Mouse (Mus musculus) stomach, embryonic 16.5 days (tissue): ENCODE results near the gene Smarcd3. TPM values are rescaled to one million over a fixed set of nuclear protein-coding genes. Genes with fewer than 3 reads are reported as not detected.
A peak's percentile ranks its signal among the peaks of the same experiment; 100 is the strongest.

ENCODE experiments used
- ATAC-seq: fragments of 200-750 bp; cut with Nextera tagmentation; 2 replicates; pipeline ENCODE4 v1.8.0; 2017; ENCODE audit warnings: moderate number of reproducible peaks, moderate TSS enrichment; ENCODE audit not compliant: insufficient read depth, low FRiP score
- H3K27ac ChIP-seq: fragments of 300-500 bp; sonication (generic); 2 replicates; pipeline ENCODE4 v1.5.1; 2014; ENCODE audit warnings: low read length
- H3K27me3 ChIP-seq: fragments of 300-500 bp; sonication (generic); 2 replicates; pipeline ENCODE4 v1.6.1; 2014; ENCODE audit warnings: low read length, control low read depth, mixed read lengths; ENCODE audit not compliant: control insufficient read depth, insufficient read depth
- H3K36me3 ChIP-seq: fragments of 300-500 bp; sonication (generic); 2 replicates; pipeline ENCODE4 v1.6.1; 2014; ENCODE audit warnings: low read length; ENCODE audit not compliant: control insufficient read depth, insufficient read depth
- H3K4me1 ChIP-seq: fragments of 300-500 bp; sonication (generic); 2 replicates; pipeline ENCODE4 v1.6.1; 2014; ENCODE audit warnings: low read length, control low read depth, mixed read lengths; ENCODE audit not compliant: control insufficient read depth, insufficient read depth
- H3K4me2 ChIP-seq: fragments of 300-500 bp; sonication (generic); 2 replicates; pipeline ENCODE4 v1.6.1; 2014; ENCODE audit warnings: low read depth, low read length, mixed read lengths
- H3K4me3 ChIP-seq: fragments of 300-500 bp; sonication (generic); replicated peaks from 2 replicates; pipeline ENCODE4 v1.5.1; 2014; ENCODE audit warnings: mild to moderate bottlenecking, low read length
- H3K9ac ChIP-seq: fragments of 300-500 bp; sonication (generic); 2 replicates; pipeline ENCODE4 v1.6.1; 2014; ENCODE audit warnings: low read length
- H3K9me3 ChIP-seq: fragments of 300-500 bp; sonication (generic); replicated peaks from 2 replicates; pipeline ENCODE4 v1.6.1; 2016; ENCODE audit warnings: low read length, control low read depth; ENCODE audit not compliant: control insufficient read depth
- WGBS: fragments of 180-500 bp; shearing (Covaris S2); extraction: QIAGEN DNeasy Blood & Tissue Kit; methylation state at CpG from one replicate; pipeline ENCODE4 v1.1.7; 2014; 5-methylcytosine and 5-hydroxymethylcytosine counted together
- polyA plus RNA-seq: library from polyadenylated mRNA; unstranded; fragments of >200 nt; fragmentation: Nextera tagmentation; extraction: Ambion mirVana; gene quantifications from 2 replicates; pipeline ENCODE4 v1.2.1, GENCODE M21; 2015

The Smarcd3 gene
- polyA plus RNA-seq, 1 experiment from 2014 or later = 17.1 TPM

- no peaks in the 10 kb centered on the region for H3K27me3 ChIP-seq
- peaks cover 62% of the 10 kb centered on the region for H3K4me1 ChIP-seq
- peak overlapping the region; percentile 100 for H3K27ac ChIP-seq
- WGBS = under 1% methylated on average over 73 of the region's 73 CpGs
- H3K4me3 ChIP-seq = peak overlapping the region; percentile 70
- peak overlapping the region; percentile 90 for H3K4me2 ChIP-seq
- peak overlapping the region; percentile 96 for H3K9ac ChIP-seq
- H3K9me3 ChIP-seq = no peaks in the 10 kb centered on the region
- peak; percentile 43 for ATAC-seq
- no peaks in the 10 kb centered on the region for H3K36me3 ChIP-seq
Measured at GRCm38 (mm10) chr5:24601911-24602750, 22.1 kb downstream of the Smarcd3 start.

GRCm38 (mm10) chr5:24601071-24601835 is 23.0 kb downstream of the Smarcd3 start:
- ATAC-seq = no peak
- Histone ChIP-seq H3K4me2 (peak overlapping the region; percentile 90), H3K27ac (peak overlapping the region; percentile 100), H3K4me1 (peaks cover 64% of the 10 kb centered on the region), H3K9me3 (no peaks in the 10 kb centered on the region), H3K27me3 (no peaks in the 10 kb centered on the region), H3K36me3 (no peaks in the 10 kb centered on the region), H3K9ac (peak overlapping the region; percentile 96), H3K4me3 (peak overlapping the region; percentile 70)
- 1% methylated on average over 33 of the region's 33 CpGs for WGBS

- no peak for ATAC-seq
- Histone ChIP-seq H3K9me3 (no peaks in the 10 kb centered on the region), H3K4me2 (peak overlapping the region; percentile 90), H3K27ac (no peak overlapping the region), H3K4me3 (0 out of 2 replicates have a peak overlapping the region, but pooled peaks have one; percentile 70), H3K4me1 (peaks cover 54% of the 10 kb centered on the region), H3K36me3 (no peaks in the 10 kb centered on the region), H3K27me3 (no peaks in the 10 kb centered on the region), H3K9ac (no peak overlapping the region)
- WGBS = 76% methylated on average over 2 of the region's 2 CpGs
Measured at GRCm38 (mm10) chr5:24600236-24600635, 24.0 kb downstream of the Smarcd3 start.

GRCm38 (mm10) chr5:24599137-24599536 is 25.1 kb downstream of the Smarcd3 start:
- no peaks in the 10 kb centered on the region for H3K27me3 ChIP-seq
- peaks cover 5% of the 10 kb centered on the region; the same call in 1 of the 2 replicates for H3K36me3 ChIP-seq
- 23% methylated on average over 8 of the region's 8 CpGs for WGBS
- H3K4me1 ChIP-seq = peaks cover 50% of the 10 kb centered on the region
- H3K4me3 ChIP-seq = peak overlapping the region; percentile 56
- no peaks in the 10 kb centered on the region for H3K9me3 ChIP-seq
- ATAC-seq = no peak
- no peak overlapping the region for H3K27ac ChIP-seq
- H3K9ac ChIP-seq = peak overlapping the region; percentile 78
- H3K4me2 ChIP-seq = peak overlapping the region; percentile 97

- Histone ChIP-seq H3K4me3 (peak overlapping the region; percentile 56), H3K4me1 (peaks cover 44% of the 10 kb centered on the region), H3K27ac (no peak overlapping the region), H3K27me3 (no peaks in the 10 kb centered on the region), H3K9me3 (no peaks in the 10 kb centered on the region), H3K9ac (peak overlapping the region; percentile 78), H3K4me2 (peak overlapping the region; percentile 97), H3K36me3 (peaks cover 9% of the 10 kb centered on the region; the same call in 1 of the 2 replicates)
- ATAC-seq = no peak
- WGBS = under 1% methylated on average over 40 of the region's 41 CpGs
Measured at GRCm38 (mm10) chr5:24598570-24599006, 25.6 kb downstream of the Smarcd3 start.

- peak overlapping the region; percentile 97 for H3K4me2 ChIP-seq
- no peaks in the 10 kb centered on the region for H3K27me3 ChIP-seq
- no peaks in the 10 kb centered on the region for H3K9me3 ChIP-seq
- 28% methylated on average over 15 of the region's 15 CpGs for WGBS
- H3K4me1 ChIP-seq = peaks cover 39% of the 10 kb centered on the region
- H3K9ac ChIP-seq = peak overlapping the region; percentile 78
- H3K27ac ChIP-seq = no peak overlapping the region
- no peak for ATAC-seq
- H3K4me3 ChIP-seq = peak overlapping the region; percentile 56
- peaks cover 11% of the 10 kb centered on the region; the same call in 1 of the 2 replicates for H3K36me3 ChIP-seq
Measured at GRCm38 (mm10) chr5:24597901-24598569, 26.2 kb downstream of the Smarcd3 start.

- H3K27ac ChIP-seq = no peak overlapping the region
- H3K27me3 ChIP-seq = no peaks in the 10 kb centered on the region
- WGBS = 48% methylated on average over 2 of the region's 2 CpGs
Measured at GRCm38 (mm10) chr5:24597221-24597728, 26.9 kb downstream of the Smarcd3 start.

GRCm38 (mm10) chr5:24596519-24597171 is 27.6 kb downstream of the Smarcd3 start:
- Histone ChIP-seq H3K4me1 (peaks cover 39% of the 10 kb centered on the region), H3K27me3 (no peaks in the 10 kb centered on the region), H3K9ac (peak overlapping the region; percentile 48; the same call in 1 of the 2 replicates), H3K36me3 (peaks cover 18% of the 10 kb centered on the region; the same call in 1 of the 2 replicates), H3K4me3 (peak overlapping the region; percentile 3; the same call in 1 of the 2 replicates), H3K9me3 (no peaks in the 10 kb centered on the region), H3K4me2 (0 out of 2 replicates have a peak overlapping the region, but pooled peaks have one; percentile 9), H3K27ac (no peak overlapping the region)
- no peak for ATAC-seq
- WGBS = 29% methylated on average over 11 of the region's 11 CpGs

More at GRCm38 (mm10) chr5:24597221-24597728, 26.9 kb downstream of the Smarcd3 start:
- Histone ChIP-seq H3K9ac (peak overlapping the region; percentile 48; the same call in 1 of the 2 replicates), H3K9me3 (no peaks in the 10 kb centered on the region), H3K36me3 (peaks cover 15% of the 10 kb centered on the region; the same call in 1 of the 2 replicates), H3K4me3 (no peak overlapping the region), H3K4me1 (peaks cover 39% of the 10 kb centered on the region), H3K4me2 (0 out of 2 replicates have a peak overlapping the region, but pooled peaks have one; percentile 9)
- peak; percentile 26; the same call in 1 of the 2 replicates for ATAC-seq
